Mouse (Mus musculus): Measurements from ENCODE around the gene Tmem175.

- TF ChIP-seq EP300 (IDR thresholded peaks at IDR 0.05; ENCODE audit: low read depth) (no peak), CTCF (IDR thresholded peaks at IDR 0.05; ENCODE audit: low read depth) (no peak)
Measured at GRCm38 (mm10) chr5:108658611-108659010, 29.0 kb downstream of the Tmem175 start.
